Mouse (Mus musculus) frontal cortex, postnatal 14 days (tissue): ENCODE measurements at regions not wholly inside any gene's neighbourhood (a gene's known extent, or its start where the extent isn't known, plus 50 kb on each side); places are given as distances from the start of the nearest gene placed in this dataset.

ENCODE experiments used
- DNase-seq, 2 experiments: peaks; one replicate each; pipeline ENCODE4 v3.0.0; 2022; ENCODE audit warnings: low spot score in 2 of 2

DNA sequence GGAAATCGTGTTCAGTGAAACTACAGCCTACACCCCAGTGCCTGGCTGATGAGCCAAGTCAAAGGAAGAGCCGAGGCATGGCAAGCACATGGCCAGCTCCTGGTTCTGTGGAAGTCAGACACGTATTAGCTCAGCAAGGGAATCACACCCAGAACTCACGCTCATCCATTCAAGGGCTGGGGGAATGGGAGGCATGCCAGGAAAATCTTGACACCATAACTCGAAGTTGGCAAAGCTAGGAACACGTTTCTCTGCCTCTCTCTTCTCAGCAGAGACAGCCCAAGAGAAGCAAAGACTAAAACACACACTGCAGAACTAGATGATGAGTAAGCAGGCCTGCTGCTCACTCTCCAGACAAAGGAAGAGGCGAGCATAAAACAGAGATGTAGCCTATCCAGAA lies 53.5 kb upstream of the Ypel5 start:
- DNase-seq, result peak; percentile 18 to 19

GRCm38 (mm10) chr17:72781786-72782185 lies 54.5 kb upstream of the Ypel5 start:
- DNase-seq, result peak; percentile 65 to 81

- no peak for DNase-seq
Measured at GRCm38 (mm10) chr17:72768266-72768665, 68.0 kb upstream of the Ypel5 start.

DNA sequence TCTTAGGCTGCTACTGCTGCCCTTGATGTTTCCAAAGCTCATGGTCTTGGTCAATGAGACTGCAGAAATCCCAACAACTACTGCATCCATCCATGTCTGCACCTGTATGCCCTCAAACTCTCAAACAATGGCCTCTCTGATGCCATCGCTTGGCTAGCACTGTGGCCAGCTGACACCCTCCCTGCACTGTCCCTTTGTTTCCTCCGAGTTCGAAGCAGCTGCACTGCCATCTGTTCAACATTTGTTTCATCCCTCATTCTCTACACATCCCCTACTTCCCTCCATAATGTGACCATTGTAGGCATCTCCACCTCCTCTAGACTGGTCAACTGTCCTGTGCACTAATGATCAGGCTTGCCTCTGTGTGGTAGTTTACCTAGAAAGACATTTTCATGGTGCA lies 75.3 kb upstream of the Ypel5 start:
- no peak for DNase-seq

DNA sequence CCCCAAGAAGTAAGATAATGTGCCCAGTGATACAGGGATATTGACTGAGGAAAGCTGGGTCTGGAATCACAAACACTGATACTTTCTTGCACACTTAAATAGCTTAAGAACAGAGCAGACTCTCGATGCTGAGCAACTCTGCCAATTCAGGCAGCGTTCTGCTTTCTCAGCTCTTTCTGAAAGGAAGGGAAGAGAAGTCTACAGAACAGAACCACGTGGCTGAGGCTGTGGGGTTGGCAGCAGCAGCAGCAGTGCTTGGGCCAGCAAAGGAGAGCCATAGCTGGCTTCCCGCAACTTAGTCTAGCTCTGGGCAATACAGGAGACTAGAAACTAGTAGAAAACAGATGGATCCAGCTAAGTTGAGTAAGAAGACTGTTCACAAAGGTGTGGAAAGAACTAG lies 89.8 kb upstream of the Ypel5 start:
- peak in 1 of 2 experiments; percentile 15 for DNase-seq

DNA sequence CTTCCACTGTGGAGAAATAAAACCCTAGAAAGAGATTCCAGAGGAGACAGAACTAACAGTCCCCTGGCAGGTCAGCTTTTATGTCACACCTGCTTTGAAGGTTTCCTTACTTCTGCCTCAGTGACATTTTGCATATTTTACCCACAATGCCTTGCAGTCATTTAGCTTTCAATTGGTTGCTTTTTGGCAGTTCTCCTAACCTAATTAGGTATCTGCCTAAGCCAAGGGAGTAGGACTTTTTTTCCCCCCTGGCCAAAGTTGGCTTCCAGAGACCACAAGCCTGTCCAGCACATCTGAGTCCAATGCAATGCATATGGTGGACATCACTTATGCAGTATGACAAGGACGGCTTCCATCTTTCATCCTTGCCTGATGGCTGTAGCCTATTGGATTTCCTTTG lies 103.2 kb upstream of the Ypel5 start:
- DNase-seq, result no peak

DNA sequence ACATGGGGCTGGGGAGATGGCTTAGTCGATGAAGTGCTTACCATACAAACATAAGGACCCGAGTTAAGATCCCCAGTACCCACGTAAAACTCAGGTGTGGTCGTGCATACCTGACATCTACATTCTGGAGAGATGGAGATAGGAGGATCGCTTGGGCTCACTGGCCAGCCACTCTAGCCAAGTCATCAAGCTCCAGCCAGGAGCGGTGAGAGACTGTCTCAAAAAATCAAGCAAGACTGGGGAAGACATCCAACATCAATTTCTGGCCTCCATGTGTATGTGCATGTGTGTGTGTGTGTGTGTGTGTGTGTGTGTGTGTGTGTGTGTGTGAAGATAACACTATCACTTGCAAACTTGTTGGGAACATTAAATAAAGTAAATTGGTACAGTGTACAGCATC lies 104.6 kb upstream of the Ypel5 start:
- DNase-seq, result no peak

DNA sequence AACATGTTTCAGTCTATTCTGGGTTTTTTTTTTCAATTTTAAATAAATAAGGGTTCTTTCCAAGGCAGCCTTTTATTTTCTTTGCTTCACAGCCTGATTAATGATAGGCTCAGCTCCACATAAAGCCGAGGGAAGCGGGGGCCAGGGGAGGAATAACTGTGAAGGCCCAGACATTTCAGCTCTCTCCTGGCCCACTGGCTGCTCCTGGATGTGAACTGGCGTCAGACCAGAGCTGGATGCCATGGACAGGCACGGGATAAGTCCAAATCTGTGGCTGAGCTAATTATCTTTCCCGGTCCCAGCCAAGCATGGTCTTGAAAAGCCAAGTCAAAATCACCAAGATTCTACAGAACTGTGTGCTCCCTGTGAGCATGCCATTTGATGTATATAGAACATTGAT lies 105.1 kb upstream of the Ypel5 start:
- DNase-seq, result no peak

- no peak for DNase-seq
Measured at GRCm38 (mm10) chr17:72720753-72721152, 115.5 kb upstream of the Ypel5 start.

GRCm38 (mm10) chr17:72719618-72720017 lies 115.2 kb upstream of the Alk start:
- DNase-seq, result no peak

GRCm38 (mm10) chr17:72691630-72692029 lies 87.2 kb upstream of the Alk start:
- DNase-seq, result no peak

DNA sequence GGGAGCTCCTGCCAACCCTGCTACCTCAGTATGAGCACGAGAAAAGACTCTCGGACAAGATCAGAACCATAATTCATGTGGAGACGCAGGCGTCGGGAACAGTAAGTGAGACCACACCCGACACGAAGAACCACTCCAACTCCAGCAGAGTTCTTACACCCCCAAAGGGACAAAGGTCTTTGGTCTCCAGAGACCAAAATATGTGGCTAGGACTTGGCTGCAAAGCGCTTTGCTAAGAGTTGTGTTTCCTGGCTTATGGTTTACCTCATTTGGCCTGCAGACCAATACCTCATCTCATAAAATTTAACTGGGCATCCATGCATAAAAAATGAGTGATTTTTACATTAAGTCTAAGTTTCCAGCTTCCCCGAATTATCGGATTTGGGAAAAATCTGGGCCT lies 85.2 kb upstream of the Alk start:
- DNase-seq, result no peak

DNA sequence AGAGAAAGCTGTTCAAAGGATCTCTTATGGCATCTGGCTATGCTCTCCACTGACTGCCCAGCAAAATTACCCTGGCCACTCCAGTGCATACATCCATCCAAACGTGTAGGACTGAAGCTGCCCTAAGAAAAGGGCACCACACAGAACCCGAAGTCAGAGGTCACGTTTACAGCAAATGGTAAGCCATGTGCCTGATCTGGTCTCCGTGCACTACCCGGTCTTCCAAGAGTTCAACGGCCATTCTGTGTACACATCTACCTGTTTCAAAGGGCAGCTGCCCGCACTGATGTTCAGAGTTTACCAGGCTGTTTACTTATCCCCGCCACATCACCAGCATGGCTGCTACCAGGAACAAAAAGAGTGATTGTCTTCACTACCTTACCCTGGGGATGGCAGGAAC lies 84.4 kb upstream of the Alk start:
- DNase-seq, result no peak

GRCm38 (mm10) chr17:72674658-72675057 lies 70.2 kb upstream of the Alk start:
- DNase-seq, result no peak

DNA sequence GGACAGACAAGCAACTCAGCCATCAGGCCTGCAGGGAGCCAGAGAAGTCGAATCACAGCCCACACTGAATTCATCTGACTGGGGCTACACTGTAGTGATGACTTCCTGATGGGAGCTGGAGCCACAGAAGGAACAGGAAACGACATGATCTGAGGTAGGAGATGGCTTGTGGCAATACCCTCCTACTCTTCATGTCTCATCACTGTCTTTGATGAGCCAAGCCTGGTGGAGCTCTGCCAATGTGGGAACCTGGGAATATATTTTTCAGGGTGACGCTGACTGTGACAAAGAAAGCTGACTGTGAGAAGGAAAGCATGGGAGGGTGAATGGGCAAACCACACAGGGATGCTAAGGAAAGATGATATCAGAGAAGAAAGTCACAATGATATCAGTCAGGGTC lies 67.6 kb upstream of the Alk start:
- DNase-seq, result peak; percentile 6 to 9

- no peak for DNase-seq
Measured at GRCm38 (mm10) chr17:72666961-72667360, 62.5 kb upstream of the Alk start.

- no peak for DNase-seq
Measured at GRCm38 (mm10) chr17:72661678-72662077, 57.3 kb upstream of the Alk start.

- no peak for DNase-seq
Measured at GRCm38 (mm10) chr17:72658744-72659143, 54.3 kb upstream of the Alk start.

- DNase-seq, result no peak
Measured at GRCm38 (mm10) chr17:72657826-72658225, 53.4 kb upstream of the Alk start.
